Mouse (Mus musculus) hindbrain, embryonic 11.5 days (tissue): ENCODE measurements around the gene Gm17535. TPM values are rescaled to one million over a fixed set of nuclear protein-coding genes. Genes with fewer than 3 reads are reported as not detected.
"Not testable (repeated sequence)": the region's sequence is repeated elsewhere in the genome, so short reads cannot be mapped to it uniquely, and the experiment has no call there.

Experiments
- ATAC-seq: fragments of 200-750 bp; cut with Nextera tagmentation; 2 replicates; pipeline ENCODE4 v1.8.0; 2017; ENCODE audit warnings: mild to moderate bottlenecking, moderate TSS enrichment, moderate library complexity; ENCODE audit not compliant: low FRiP score
- DNase-seq: peaks from one replicate; pipeline ENCODE4 v3.0.0-alpha.2; 2015; ENCODE audit warnings: low spot score
- H3K27ac ChIP-seq: fragments of 300-500 bp; sonication (generic); 2 replicates; pipeline ENCODE4 v1.5.1; 2014; ENCODE audit warnings: mild to moderate bottlenecking, low read depth, low read length
- H3K27me3 ChIP-seq: fragments of 300-500 bp; sonication (generic); 2 replicates; pipeline ENCODE4 v1.6.1; 2014; ENCODE audit warnings: mild to moderate bottlenecking, low read length, moderate library complexity, mixed read lengths; ENCODE audit not compliant: control insufficient read depth, insufficient read depth
- H3K36me3 ChIP-seq: fragments of 300-500 bp; sonication (generic); 2 replicates; pipeline ENCODE4 v1.6.1; 2014; ENCODE audit warnings: mild to moderate bottlenecking, low read length, moderate library complexity, mixed read lengths; ENCODE audit not compliant: control insufficient read depth, insufficient read depth
- H3K4me1 ChIP-seq: fragments of 300-500 bp; sonication (generic); replicated peaks from 2 replicates; pipeline ENCODE4 v1.6.1; 2014; ENCODE audit warnings: low read length, mixed read lengths; ENCODE audit not compliant: control insufficient read depth, insufficient read depth
- H3K4me2 ChIP-seq: fragments of 300-500 bp; sonication (generic); replicated peaks from 2 replicates; pipeline ENCODE4 v1.6.1; 2014; ENCODE audit warnings: mild to moderate bottlenecking, low read depth, low read length
- H3K4me3 ChIP-seq: fragments of 300-500 bp; sonication (generic); 2 replicates; pipeline ENCODE4 v1.5.1; 2014; ENCODE audit warnings: low read depth, low read length
- H3K9ac ChIP-seq: fragments of 300-500 bp; sonication (generic); 2 replicates; pipeline ENCODE4 v1.6.1; 2014; ENCODE audit warnings: low read depth, low read length
- H3K9me3 ChIP-seq: fragments of 300-500 bp; sonication (generic); 2 replicates; pipeline ENCODE4 v1.6.1; 2016; ENCODE audit warnings: low read length; ENCODE audit not compliant: control insufficient read depth
- WGBS: fragments of 180-500 bp; shearing (Covaris S2); extraction: QIAGEN DNeasy Blood & Tissue Kit; methylation state at CpG from one replicate; pipeline ENCODE4 v1.1.7; 2014; 5-methylcytosine and 5-hydroxymethylcytosine counted together
- polyA plus RNA-seq: library from polyadenylated mRNA; unstranded; fragments of >200 nt; fragmentation: Nextera tagmentation; extraction: Ambion mirVana; gene quantifications from 2 replicates; pipeline ENCODE4 v1.2.1, GENCODE M21; 2014

Gene Gm17535
- polyA plus RNA-seq, 1 experiment from 2014 or later = not detected

DNA sequence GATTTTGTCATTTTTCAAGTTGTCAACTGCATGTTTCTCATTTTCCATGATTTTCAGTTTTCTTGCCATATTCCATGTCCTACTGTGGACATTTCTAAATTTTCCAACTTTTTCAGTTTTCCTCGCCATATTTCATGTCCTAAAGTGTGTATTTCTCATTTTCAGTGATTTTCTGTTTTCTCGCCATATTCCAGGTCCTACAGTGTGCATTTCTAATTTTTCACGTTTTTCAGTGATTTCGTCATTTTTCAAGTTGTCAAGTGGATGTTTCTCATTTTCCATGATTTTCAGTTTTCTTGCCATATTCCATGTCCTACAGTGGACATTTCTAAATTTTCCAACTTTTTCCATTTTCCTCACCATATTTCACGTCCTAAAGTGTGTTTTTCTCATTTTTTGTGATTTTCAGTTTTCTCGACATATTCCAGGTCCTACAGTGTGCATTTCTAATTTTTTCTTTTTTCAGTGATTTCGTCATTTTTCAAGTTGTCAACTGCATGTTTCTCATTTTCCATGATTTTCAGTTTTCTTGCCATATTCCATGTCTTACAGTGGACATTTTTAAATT, 22.3 kb upstream of the Gm17535 start:
- H3K27me3 ChIP-seq, H3K4me1 ChIP-seq, H3K4me2 ChIP-seq, H3K9ac ChIP-seq, H3K36me3 ChIP-seq, H3K9me3 ChIP-seq, H3K27ac ChIP-seq, ATAC-seq, H3K4me3 ChIP-seq, DNase-seq: not testable (repeated sequence)
- WGBS = 86% methylated on average over 2 of the region's 7 CpGs

DNA sequence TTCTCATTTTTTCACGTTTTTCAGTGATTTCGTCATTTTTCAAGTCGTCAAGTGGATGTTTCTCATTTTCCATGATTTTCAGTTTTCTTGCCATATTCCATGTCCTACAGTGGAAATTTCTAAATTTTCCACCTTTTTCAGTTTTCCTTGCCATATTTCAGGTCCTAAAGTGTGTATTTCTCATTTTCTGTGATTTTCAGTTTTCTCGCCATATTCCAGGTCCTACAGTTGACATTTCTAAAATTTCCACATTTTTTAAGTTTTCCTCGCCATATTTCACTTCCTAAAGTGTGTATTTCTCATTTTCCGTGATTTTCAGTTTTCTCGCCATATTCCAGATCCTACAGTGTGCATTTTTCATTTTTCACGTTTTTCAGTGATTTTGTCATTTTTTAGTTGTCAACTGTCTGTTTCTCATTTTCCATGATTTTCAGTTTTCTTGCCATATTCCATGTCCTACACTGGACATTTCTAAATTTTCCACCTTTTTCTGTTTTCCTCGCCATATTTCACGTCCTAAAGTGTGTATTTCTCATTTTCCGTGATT, 21.6 kb upstream of the Gm17535 start, which contains the start of gene Gm10721:
TSS of gene Gm10721 (plus strand) at position 408 of the 547 bp plus-strand sequence.
- not testable (repeated sequence) for H3K4me2 ChIP-seq, H3K4me3 ChIP-seq, H3K36me3 ChIP-seq, H3K9ac ChIP-seq, H3K27ac ChIP-seq, H3K9me3 ChIP-seq, H3K27me3 ChIP-seq, DNase-seq, H3K4me1 ChIP-seq
- ATAC-seq = peak; percentile 58
- WGBS = no CpG with 5 or more reads among the region's 11 CpGs

DNA sequence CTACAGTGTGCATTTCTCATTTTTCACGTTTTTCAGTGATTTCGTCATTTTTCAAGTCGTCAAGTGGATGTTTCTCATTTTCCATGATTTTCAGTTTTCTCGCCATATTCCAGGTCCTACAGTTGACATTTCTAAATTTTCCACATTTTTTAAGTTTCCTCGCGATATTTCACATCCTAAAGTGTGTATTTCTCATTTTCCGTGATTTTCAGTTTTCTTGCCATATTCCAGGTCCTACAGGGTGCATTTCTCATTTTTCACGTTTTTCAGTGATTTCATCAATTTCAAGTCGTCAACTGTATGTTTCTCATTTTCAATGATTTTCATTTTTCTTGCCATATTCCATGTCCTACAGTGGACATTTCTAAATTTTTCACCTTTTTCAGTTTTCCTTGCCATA, 19.0 kb upstream of the Gm17535 start, which contains the start of gene Gm10720:
TSS of gene Gm10720 (plus strand) at position 301 of the 400 bp plus-strand sequence.
- 63% methylated on average over 4 of the region's 9 CpGs for WGBS
- H3K36me3 ChIP-seq, H3K27me3 ChIP-seq, ATAC-seq, H3K4me1 ChIP-seq, H3K4me2 ChIP-seq, H3K27ac ChIP-seq, DNase-seq, H3K9me3 ChIP-seq, H3K9ac ChIP-seq, H3K4me3 ChIP-seq: not testable (repeated sequence)

DNA sequence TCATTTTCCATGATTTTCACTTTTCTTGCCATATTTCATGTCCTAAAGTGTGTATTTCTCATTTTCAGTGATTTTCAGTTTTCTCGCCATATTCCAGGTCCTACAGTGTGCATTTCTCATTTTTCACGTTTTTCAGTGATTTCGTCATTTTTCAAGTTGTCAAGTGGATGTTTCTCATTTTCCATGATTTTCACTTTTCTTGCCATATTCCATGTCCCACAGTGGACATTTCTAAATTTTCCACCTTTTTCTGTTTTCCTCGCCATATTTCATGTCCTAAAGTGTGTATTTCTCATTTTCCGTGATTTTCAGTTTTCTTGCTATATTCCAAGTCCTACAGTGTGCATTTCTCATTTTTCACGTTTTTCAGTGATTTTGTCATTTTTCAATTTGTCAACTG, 18.5 kb upstream of the Gm17535 start:
- H3K27ac ChIP-seq, H3K4me1 ChIP-seq, H3K9me3 ChIP-seq, H3K9ac ChIP-seq, H3K4me3 ChIP-seq, H3K36me3 ChIP-seq, DNase-seq, H3K4me2 ChIP-seq, H3K27me3 ChIP-seq, ATAC-seq: not testable (repeated sequence)
- WGBS = 69% methylated on average over 4 of the region's 6 CpGs

DNA sequence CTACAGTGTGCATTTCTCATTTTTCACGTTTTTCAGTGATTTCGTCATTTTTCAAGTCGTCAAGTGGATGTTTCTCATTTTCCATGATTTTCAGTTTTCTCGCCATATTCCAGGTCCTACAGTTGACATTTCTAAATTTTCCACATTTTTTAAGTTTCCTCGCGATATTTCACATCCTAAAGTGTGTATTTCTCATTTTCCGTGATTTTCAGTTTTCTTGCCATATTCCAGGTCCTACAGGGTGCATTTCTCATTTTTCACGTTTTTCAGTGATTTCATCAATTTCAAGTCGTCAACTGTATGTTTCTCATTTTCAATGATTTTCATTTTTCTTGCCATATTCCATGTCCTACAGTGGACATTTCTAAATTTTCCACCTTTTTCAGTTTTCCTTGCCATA, 17.3 kb upstream of the Gm17535 start, which contains the start of gene Gm10719:
TSS of gene Gm10719 (plus strand) at position 301 of the 400 bp plus-strand sequence.
- no CpG with 5 or more reads among the region's 9 CpGs for WGBS
- H3K4me2 ChIP-seq, H3K9ac ChIP-seq: not testable (repeated sequence)

DNA sequence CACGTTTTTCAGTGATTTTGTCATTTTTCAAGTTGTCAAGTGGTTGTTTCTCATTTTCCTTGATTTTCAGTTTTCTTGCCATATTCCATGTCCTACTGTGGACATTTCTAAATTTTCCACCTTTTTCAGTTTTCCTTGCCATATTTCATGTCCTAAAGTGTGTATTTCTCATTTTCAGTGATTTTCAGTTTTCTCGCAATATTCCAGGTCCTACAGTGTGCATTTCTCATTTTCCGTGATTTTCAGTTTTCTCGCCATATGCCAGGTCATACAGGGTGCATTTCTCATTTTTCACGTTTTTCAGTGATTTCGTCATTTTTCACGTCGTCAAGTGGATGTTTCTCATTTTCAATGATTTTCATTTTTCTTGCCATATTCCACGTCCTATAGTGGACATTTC, 15.5 kb upstream of the Gm17535 start:
- H3K4me1 ChIP-seq, H3K27me3 ChIP-seq, ATAC-seq, H3K4me3 ChIP-seq, H3K36me3 ChIP-seq, H3K9me3 ChIP-seq, H3K4me2 ChIP-seq, H3K27ac ChIP-seq, DNase-seq, H3K9ac ChIP-seq: not testable (repeated sequence)
- WGBS = 66% methylated on average over 9 of the region's 9 CpGs

More for the DNA sequence above, 17.3 kb upstream of the Gm17535 start, which contains the start of gene Gm10719:
- H3K36me3 ChIP-seq, H3K4me1 ChIP-seq, H3K4me3 ChIP-seq, H3K27ac ChIP-seq, H3K27me3 ChIP-seq, DNase-seq, H3K9me3 ChIP-seq, ATAC-seq: not testable (repeated sequence)

DNA sequence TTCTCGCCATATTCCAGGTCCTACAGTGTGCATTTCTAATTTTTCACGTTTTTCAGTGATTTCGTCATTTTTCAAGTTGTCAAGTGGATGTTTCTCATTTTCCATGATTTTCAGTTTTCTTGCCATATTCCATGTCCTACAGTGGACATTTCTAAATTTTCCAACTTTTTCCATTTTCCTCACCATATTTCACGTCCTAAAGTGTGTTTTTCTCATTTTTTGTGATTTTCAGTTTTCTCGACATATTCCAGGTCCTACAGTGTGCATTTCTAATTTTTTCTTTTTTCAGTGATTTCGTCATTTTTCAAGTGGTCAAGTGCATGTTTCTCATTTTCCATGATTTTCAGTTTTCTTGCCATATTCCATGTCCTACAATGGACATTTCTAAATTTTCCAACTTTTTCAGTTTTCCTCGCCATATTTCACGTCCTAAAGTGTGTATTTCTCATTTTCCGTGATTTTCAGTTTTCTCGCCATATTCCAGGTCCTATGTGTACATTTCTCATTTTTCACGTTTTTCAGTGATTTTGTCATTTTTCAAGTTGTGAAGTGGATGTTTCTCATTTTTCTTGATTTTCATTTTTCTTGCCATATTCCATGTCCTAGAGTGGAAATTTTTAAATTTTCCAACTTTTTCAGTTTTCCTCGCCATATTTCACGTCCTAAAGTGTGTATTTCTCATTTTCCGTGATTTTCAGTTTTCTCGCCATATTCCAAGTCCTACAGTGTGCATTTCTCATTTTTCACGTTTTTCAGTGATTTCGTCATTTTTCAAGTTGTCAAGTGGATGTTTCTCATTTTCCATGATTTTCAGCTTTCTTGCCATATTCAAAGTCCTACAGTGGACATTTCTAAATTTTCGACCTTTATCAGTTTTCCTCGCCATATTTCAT, 14.3 kb upstream of the Gm17535 start:
- not testable (repeated sequence) for H3K36me3 ChIP-seq, H3K4me2 ChIP-seq, H3K9me3 ChIP-seq, H3K9ac ChIP-seq, H3K4me3 ChIP-seq, H3K4me1 ChIP-seq, H3K27me3 ChIP-seq, DNase-seq, H3K27ac ChIP-seq
- peak; percentile 76 for ATAC-seq
- 75% methylated on average over 11 of the region's 19 CpGs for WGBS

DNA sequence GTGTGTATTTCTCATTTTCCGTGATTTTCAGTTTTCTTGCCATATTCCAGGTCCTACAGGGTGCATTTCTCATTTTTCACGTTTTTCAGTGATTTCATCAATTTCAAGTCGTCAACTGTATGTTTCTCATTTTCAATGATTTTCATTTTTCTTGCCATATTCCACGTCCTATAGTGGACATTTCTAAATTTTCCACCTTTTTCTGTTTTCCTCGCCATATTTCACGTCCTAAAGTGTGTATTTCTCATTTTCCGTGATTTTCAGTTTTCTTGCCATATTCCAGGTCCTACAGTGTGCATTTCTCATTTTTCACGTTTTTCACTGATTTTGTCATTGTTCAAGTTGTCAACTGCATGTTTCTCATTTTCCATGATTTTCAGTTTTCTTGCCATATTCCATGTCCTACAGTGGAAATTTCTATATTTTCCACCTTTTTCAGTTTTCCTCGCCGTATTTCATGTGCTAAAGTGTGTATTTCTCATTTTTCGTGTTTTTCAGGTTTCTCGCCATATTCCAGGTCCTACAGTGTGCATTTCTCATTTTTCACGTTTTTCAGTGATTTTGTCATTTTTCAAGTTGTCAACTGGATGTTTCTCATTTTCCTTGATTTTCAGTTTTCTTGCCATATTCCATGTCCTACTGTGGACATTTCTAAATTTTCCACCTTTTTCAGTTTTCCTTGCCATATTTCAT, 11.9 kb upstream of the Gm17535 start:
- H3K27ac ChIP-seq, H3K9ac ChIP-seq, H3K4me2 ChIP-seq, H3K4me1 ChIP-seq, H3K9me3 ChIP-seq, H3K27me3 ChIP-seq, H3K4me3 ChIP-seq, ATAC-seq, H3K36me3 ChIP-seq: not testable (repeated sequence)
- WGBS = 74% methylated on average over 9 of the region's 13 CpGs
- peak; percentile 33 for DNase-seq
